Mouse (Mus musculus): Measurements from ENCODE around the gene G6pc3. TPM values are rescaled to one million over a fixed set of nuclear protein-coding genes. Genes with fewer than 3 reads are reported as not detected.

The G6pc3 gene
- 36.5 TPM for polyA plus RNA-seq (2017; shearing (Covaris generic))

DNA sequence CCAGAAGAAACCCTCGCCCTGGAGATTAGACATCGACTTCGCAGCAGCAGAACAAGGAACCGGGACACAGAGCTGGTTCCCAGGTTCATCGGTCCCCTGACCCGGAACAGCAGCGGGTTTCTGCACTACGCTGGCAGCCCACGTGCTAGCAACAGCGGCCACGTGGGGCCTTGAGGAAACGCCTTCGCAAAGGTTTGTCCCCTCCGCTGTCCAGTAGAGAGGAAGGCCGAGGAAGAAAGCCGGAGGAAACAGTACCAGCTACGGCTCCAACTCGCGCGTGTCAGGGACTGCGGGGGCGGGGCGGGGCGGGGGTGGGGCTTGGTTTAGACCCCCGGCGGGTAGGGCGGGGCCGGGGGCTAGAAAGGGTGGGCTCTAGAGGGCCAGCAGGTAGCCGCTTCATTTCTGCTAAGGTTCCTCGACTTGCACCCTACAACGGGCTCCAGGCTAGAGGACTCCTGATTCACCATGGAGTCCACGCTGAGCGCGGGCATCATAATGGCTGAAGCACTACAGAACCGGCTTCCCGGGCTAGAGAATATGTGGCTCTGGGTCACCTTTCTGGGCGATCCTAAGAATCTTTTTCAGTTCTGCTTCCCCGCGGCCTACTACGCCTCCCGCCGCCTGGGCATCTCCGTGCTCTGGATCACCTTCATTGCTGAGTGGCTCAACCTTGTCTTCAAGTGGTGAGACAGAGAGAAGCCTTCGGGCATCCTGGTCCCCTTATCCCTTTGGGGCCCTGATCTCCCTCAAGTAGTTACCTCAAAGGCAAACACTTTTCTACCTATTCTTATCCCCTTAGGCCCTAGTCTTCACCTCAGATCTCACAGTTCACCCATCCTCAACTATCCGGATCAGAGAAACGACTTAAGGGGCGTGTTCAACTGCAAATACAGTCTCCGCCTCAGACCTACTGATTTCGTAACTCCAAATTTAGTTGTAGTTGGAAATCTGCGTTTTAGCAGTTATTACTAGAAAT lies at the start of gene G6pc3:
Gene G6pc3, plus strand, starts transcription at position 160 of the 976 bp plus-strand sequence.

DNA sequence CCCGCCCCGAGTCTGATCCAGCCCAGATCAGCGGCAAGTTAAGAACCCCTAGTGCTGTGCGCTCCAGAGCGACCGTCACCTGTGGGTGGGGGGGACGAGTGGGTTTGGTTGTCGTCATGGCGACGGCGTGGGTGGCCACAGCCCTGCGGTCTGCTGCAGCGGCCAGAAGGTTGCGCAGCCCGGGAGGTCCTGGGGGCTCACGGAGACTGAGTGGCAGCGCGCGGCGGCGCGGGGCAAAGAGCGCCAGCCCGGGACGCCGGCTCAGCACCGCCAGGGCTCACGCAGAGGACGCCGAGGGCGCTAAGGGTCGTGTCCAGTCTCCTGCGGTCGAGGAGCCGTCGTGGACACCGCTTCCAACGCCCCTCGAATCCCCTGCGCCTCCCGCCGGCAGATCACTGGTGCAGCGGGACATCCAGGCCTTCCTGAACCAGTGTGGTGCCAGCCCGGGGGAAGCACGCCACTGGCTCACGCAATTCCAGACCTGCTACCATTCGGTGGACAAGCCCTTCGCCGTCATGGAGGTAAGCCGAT lies 43.9 kb upstream of the G6pc3 start, which contains the start of gene Nags:
Gene Nags, plus strand, starts transcription at position 43 of the 531 bp plus-strand sequence.

DNA sequence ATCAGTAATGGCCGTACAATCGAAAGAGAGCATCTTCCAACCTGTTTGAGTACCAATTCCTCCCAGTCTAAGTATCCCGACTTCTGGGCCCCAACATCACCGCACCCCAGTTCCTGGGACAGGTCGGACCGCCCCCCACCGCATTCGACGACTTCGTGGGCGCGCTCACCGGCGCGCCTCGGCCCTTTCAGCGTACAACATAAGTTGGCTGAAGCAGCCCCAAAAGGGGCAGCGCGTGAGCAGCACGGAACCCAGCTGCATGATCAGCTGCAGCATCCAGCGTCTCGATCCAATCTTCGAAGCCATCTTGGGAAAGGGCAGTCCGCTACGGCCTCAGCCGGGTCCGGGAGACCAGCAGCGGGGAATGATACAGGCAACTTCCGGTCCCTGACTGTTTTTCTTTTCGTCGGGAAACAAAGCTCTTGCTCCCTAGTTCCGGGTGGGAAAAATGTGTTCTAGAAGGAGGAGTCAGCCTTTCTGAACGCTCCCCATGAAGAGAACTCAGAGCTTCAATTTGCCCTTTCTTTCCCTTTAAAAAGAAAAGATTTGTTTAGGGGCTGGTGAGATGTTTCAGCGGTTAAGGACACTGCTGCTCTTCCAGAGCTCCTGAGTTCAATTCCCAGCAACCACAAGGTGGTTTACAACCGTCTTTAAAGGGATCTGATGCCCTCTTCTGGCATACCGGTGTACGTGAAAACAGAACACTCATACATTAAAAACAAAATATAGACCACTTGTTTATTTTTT lies 33.2 kb upstream of the G6pc3 start, which contains the start of gene Tmem101:
Gene Tmem101, minus strand, starts transcription at position 366 of the 747 bp plus-strand sequence.

DNA sequence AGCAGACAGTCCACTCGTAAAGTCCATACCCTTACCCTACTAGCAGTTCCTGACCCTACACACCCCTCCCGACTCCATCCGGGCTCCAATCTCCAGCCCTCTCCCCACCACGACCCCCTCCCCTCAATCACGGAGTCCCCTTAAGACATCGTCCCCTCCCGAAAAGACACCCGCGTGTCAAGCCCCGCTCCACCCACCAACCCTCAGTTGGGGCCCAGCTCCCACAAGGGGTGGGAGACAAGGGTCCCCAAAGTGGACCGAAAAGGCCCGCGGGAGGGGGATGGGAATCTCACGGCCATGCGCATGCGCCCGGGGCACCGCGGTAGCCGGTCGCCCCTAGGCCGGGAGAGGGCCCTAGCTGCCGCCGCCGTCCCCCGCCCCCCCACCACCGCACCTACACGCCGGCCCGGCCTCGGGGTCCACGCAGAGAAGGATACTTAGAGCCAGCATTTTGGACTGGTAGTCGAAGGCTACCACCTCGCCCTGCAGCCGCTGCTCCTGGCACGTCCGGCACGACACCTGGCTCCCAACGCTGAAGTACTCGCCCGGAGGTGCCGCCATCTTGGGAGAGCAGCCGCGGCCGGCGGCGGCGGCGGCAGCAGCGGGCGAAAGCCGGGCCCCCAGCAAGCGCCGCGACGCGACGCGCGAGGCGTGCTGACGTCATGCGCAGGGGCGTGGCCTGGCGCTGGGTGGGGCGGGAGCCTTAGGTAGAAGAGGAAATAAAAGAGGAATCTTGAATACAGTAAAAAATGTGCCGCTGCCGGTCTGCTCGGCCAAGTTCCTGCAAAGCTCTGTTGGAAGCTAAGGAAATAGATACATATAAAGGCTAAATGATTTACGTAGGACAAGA lies 4.5 kb upstream of the G6pc3 start, which contains the start of gene Lsm12:
Gene Lsm12, minus strand, starts transcription at position 651 of the 850 bp plus-strand sequence.

DNA sequence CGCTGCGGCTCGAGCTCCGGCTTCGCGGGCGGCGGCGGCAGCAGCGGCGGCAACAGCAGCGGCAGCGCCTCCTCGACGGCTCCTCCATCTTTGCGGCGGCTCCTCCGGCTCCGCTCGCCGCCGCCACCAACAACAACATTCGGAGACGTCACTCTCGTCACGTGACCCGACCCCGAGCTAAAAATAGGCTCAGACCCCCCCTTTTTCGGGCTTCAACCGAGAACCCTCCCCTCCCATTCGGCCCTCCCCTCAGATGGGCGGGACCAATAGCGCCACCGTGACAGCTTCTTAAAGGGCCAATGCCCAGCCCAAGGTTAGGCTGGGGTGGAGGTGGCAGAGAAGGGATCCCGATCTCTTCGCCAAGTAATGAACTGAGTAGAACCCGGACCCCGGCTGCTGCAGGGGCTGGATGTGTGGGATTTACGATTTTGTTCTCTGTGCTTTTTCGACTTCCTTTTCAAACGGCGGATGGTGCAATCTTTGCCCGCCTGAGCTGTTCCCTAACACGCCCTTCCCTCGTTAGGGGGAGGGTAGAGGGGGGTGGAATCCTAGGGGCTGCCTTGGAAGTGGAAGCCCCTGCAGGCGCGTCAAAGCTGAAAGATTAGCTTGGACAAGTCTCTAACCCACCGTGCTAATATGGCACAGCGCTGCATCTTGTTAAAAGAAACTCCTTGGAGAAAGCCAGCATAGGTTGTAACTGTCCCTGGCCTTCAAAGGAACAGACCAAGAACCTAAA lies 40.8 kb downstream of the G6pc3 start, which contains the start of gene Hdac5:
Gene Hdac5, minus strand, starts transcription at position 161 of the 736 bp plus-strand sequence.

Other genes with a start within 250 kb of the G6pc3 start
- gene Sost, start 222.6 kb upstream of the G6pc3 start, polyA plus RNA-seq (2017; shearing (Covaris generic)), result not detected
- gene Cfap97d1, start 205.3 kb upstream of the G6pc3 start, polyA plus RNA-seq (2017; shearing (Covaris generic)), result not detected
- gene Dusp3, start 202.6 kb upstream of the G6pc3 start, polyA plus RNA-seq (2017; shearing (Covaris generic)), result 1.8 TPM
- not detected for gene Mpp3, start 161.2 kb upstream of the G6pc3 start, polyA plus RNA-seq (2017; shearing (Covaris generic))
- gene Cd300lg, start 148.1 kb upstream of the G6pc3 start, polyA plus RNA-seq (2017; shearing (Covaris generic)), result not detected
- 6.8 TPM for gene Mpp2, start 101.1 kb upstream of the G6pc3 start, polyA plus RNA-seq (2017; shearing (Covaris generic))
- not detected for gene Ppy, start 88.3 kb upstream of the G6pc3 start, polyA plus RNA-seq (2017; shearing (Covaris generic))
- not detected for gene Pyy, start 81.8 kb upstream of the G6pc3 start, polyA plus RNA-seq (2017; shearing (Covaris generic))
- gene Nags, start 44.1 kb upstream of the G6pc3 start, polyA plus RNA-seq (2017; shearing (Covaris generic)), result not detected
- gene Tmem101, start 33.2 kb upstream of the G6pc3 start, polyA plus RNA-seq (2017; shearing (Covaris generic)), result 3.8 TPM
- gene Lsm12, start 4.3 kb upstream of the G6pc3 start, polyA plus RNA-seq (2017; shearing (Covaris generic)), result 76.2 TPM
- gene Hdac5, start 40.5 kb downstream of the G6pc3 start, polyA plus RNA-seq (2017; shearing (Covaris generic)), result 46.4 TPM
- gene BC030867, start 59.3 kb downstream of the G6pc3 start, polyA plus RNA-seq (2017; shearing (Covaris generic)), result not detected
- gene Asb16, start 79.1 kb downstream of the G6pc3 start, polyA plus RNA-seq (2017; shearing (Covaris generic)), result not detected
- 44.8 TPM for gene Tmub2, start 95.3 kb downstream of the G6pc3 start, polyA plus RNA-seq (2017; shearing (Covaris generic))
- 18.1 TPM for gene Atxn7l3, start 107.0 kb downstream of the G6pc3 start, polyA plus RNA-seq (2017; shearing (Covaris generic))
- 110 TPM for gene Ubtf, start 130.1 kb downstream of the G6pc3 start, polyA plus RNA-seq (2017; shearing (Covaris generic))
- gene Slc4a1, start 176.6 kb downstream of the G6pc3 start, polyA plus RNA-seq (2017; shearing (Covaris generic)), result not detected
- gene Rundc3a, start 203.8 kb downstream of the G6pc3 start, polyA plus RNA-seq (2017; shearing (Covaris generic)), result 6.6 TPM
- 51.3 TPM for gene Slc25a39, start 218.3 kb downstream of the G6pc3 start, polyA plus RNA-seq (2017; shearing (Covaris generic))
- 22.9 TPM for gene Grn, start 240.7 kb downstream of the G6pc3 start, polyA plus RNA-seq (2017; shearing (Covaris generic))